Mouse (Mus musculus) testis, adult 2 months (tissue): ENCODE data around the gene Smpdl3b.

Experiments used
- CTCF ChIP-seq: fragments of 200-500 bp; IDR thresholded peaks from 2 replicates; pipeline ENCODE4 v1.5.1; 2012; ENCODE audit warnings: low read depth, mild to moderate bottlenecking, inconsistent platforms, low read length, moderate library complexity; ENCODE audit not compliant: control insufficient read depth, insufficient read depth, insufficient replicate concordance
- POLR2A ChIP-seq: fragments of 200-500 bp; IDR thresholded peaks from 2 replicates; pipeline ENCODE4 v1.6.1; 2012; ENCODE audit warnings: low read depth, mild to moderate bottlenecking, inconsistent platforms, low read length, moderate library complexity; ENCODE audit not compliant: control insufficient read depth

- no peak for TF ChIP-seq POLR2A
- no peak for TF ChIP-seq CTCF
These were observed 22.3 kb downstream of the Smpdl3b start for GRCm38 (mm10) chr4:132734766-132735165.
